Mouse (Mus musculus): Measurements from ENCODE around the gene Htra2.

DNA sequence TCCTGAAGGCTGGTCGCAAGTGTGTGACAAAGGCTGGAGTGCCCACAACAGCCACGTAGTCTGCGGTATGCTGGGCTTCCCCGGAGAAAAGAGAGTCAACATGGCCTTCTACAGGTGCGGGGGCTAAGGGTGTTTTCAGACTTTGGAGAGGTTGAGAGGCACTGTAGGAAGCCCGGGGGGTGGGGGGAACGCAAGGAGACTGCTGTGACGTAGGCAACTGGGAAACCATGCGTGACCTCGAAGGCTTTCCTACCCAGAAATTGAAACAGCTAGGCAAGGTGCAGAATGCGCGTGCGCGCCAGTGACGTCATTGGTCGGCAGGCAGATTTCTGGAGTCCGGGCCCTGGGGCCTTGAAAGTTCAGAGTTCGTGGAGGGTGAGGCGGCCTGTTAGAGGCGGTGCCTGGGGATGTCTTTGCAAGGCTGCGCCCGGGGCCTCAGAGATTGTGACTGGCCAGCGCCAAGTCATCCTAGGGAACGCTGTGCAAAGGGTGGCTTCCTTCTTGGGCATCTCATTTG lies 16.5 kb downstream of the Htra2 start:
- TF ChIP-seq CTCF (IDR thresholded peaks at IDR 0.05; ENCODE audit: low read depth, low read length) (no peak), EP300 (IDR thresholded peaks at IDR 0.05; ENCODE audit: insufficient read depth, low read depth, low read length) (no peak)
